Mouse (Mus musculus) lung, postnatal 14 days (tissue): ENCODE data around the gene Poll.

Experiments used
- DNase-seq: peaks from one replicate; pipeline ENCODE4 v3.0.0; 2021

Poll gene

GRCm38 (mm10) chr19:45560153-45560890, at the start of gene Poll, which contains the start of gene Gm17018:
TSS of gene Poll (minus strand) at chr19:45560531.
TSS of gene Gm17018 (plus strand) at chr19:45560615.
- DNase-seq = peak; percentile 85

- DNase-seq = no peak
Measured at GRCm38 (mm10) chr19:45608648-45609339, 48.5 kb upstream of the Poll start.

GRCm38 (mm10) chr19:45607479-45607878, 47.1 kb upstream of the Poll start:
- no peak for DNase-seq

GRCm38 (mm10) chr19:45606701-45607100, 46.4 kb upstream of the Poll start:
- no peak for DNase-seq

- DNase-seq = no peak
Measured at GRCm38 (mm10) chr19:45602606-45603005, 42.3 kb upstream of the Poll start.

GRCm38 (mm10) chr19:45597106-45597505, 36.8 kb upstream of the Poll start:
- no peak for DNase-seq

GRCm38 (mm10) chr19:45596434-45596833, 36.1 kb upstream of the Poll start:
- DNase-seq = no peak

- DNase-seq = no peak
Measured at GRCm38 (mm10) chr19:45596019-45596418, 35.7 kb upstream of the Poll start.

- DNase-seq = no peak
Measured at GRCm38 (mm10) chr19:45595481-45595880, 35.1 kb upstream of the Poll start.

GRCm38 (mm10) chr19:45594079-45594478, 33.7 kb upstream of the Poll start:
- no peak for DNase-seq

- DNase-seq = no peak
Measured at GRCm38 (mm10) chr19:45592916-45593315, 32.6 kb upstream of the Poll start.

GRCm38 (mm10) chr19:45591704-45592103, 31.4 kb upstream of the Poll start:
- peak; percentile 75 for DNase-seq

GRCm38 (mm10) chr19:45589761-45590160, 29.4 kb upstream of the Poll start:
- no peak for DNase-seq

GRCm38 (mm10) chr19:45587509-45588292, 27.4 kb upstream of the Poll start:
- no peak for DNase-seq

GRCm38 (mm10) chr19:45586850-45587249, 26.5 kb upstream of the Poll start:
- no peak for DNase-seq

GRCm38 (mm10) chr19:45584856-45585620, 24.7 kb upstream of the Poll start:
- no peak for DNase-seq

GRCm38 (mm10) chr19:45583136-45583535, 22.8 kb upstream of the Poll start:
- DNase-seq = no peak

- DNase-seq = no peak
Measured at GRCm38 (mm10) chr19:45582161-45582560, 21.8 kb upstream of the Poll start.

GRCm38 (mm10) chr19:45581257-45581656, 20.9 kb upstream of the Poll start:
- peak; percentile 62 for DNase-seq

GRCm38 (mm10) chr19:45580235-45580634, 19.9 kb upstream of the Poll start:
- DNase-seq = no peak

GRCm38 (mm10) chr19:45579416-45579815, 19.1 kb upstream of the Poll start:
- DNase-seq = no peak

GRCm38 (mm10) chr19:45578976-45579375, 18.6 kb upstream of the Poll start:
- no peak for DNase-seq
